Mouse (Mus musculus) midbrain, embryonic 16.5 days (tissue): Measurements from ENCODE around the gene 2310034G01Rik. TPM values are rescaled to one million over a fixed set of nuclear protein-coding genes. Genes with fewer than 3 reads are reported as not detected.
A peak's percentile ranks its signal among the peaks of the same experiment; 100 is the strongest.

ENCODE experiments used
- ATAC-seq: fragments of 200-750 bp; cut with Nextera tagmentation; 2 replicates; pipeline ENCODE4 v1.8.0; 2017; ENCODE audit warnings: moderate TSS enrichment
- H3K27ac ChIP-seq: fragments of 300-500 bp; sonication (generic); 2 replicates; pipeline ENCODE4 v1.5.1; 2014; ENCODE audit warnings: mild to moderate bottlenecking, low read length, mixed read lengths
- H3K27me3 ChIP-seq: fragments of 300-500 bp; sonication (generic); 2 replicates; pipeline ENCODE4 v1.6.1; 2014; ENCODE audit warnings: low read depth, low read length, mixed read lengths; ENCODE audit not compliant: control insufficient read depth, insufficient read depth
- H3K36me3 ChIP-seq: fragments of 300-500 bp; sonication (generic); 2 replicates; pipeline ENCODE4 v1.6.1; 2014; ENCODE audit warnings: mild to moderate bottlenecking, low read length, moderate library complexity, mixed read lengths; ENCODE audit not compliant: control insufficient read depth, insufficient read depth
- H3K4me1 ChIP-seq: fragments of 300-500 bp; sonication (generic); 2 replicates; pipeline ENCODE4 v1.6.1; 2014; ENCODE audit warnings: mild to moderate bottlenecking, low read length, mixed read lengths; ENCODE audit not compliant: control insufficient read depth, insufficient read depth
- H3K4me2 ChIP-seq: fragments of 300-500 bp; sonication (generic); 2 replicates; pipeline ENCODE4 v1.6.1; 2014; ENCODE audit warnings: mild to moderate bottlenecking, low read length, mixed read lengths
- H3K4me3 ChIP-seq: fragments of 300-500 bp; sonication (generic); 2 replicates; pipeline ENCODE4 v1.5.1; 2014; ENCODE audit warnings: low read depth, mild to moderate bottlenecking, low read length, moderate library complexity, mixed read lengths
- H3K9ac ChIP-seq: fragments of 300-500 bp; sonication (generic); 2 replicates; pipeline ENCODE4 v1.6.1; 2014; ENCODE audit warnings: low read depth, low read length, mixed read lengths
- H3K9me3 ChIP-seq: fragments of 300-500 bp; sonication (generic); replicated peaks from 2 replicates; pipeline ENCODE4 v1.6.1; 2014; ENCODE audit warnings: mild to moderate bottlenecking, low read length, mixed read lengths; ENCODE audit not compliant: control insufficient read depth, poor library complexity, severe bottlenecking
- WGBS: fragments of 180-500 bp; shearing (Covaris S2); extraction: QIAGEN DNeasy Blood & Tissue Kit; methylation state at CpG from one replicate; pipeline ENCODE4 v1.1.7; 2014; 5-methylcytosine and 5-hydroxymethylcytosine counted together
- polyA plus RNA-seq: library from polyadenylated mRNA; unstranded; fragments of >200 nt; fragmentation: Nextera tagmentation; extraction: Ambion mirVana; gene quantifications from 2 replicates; pipeline ENCODE4 v1.2.1, GENCODE M21; 2015

2310034G01Rik gene
- polyA plus RNA-seq, 1 experiment from 2014 or later: 1.4 TPM

DNA sequence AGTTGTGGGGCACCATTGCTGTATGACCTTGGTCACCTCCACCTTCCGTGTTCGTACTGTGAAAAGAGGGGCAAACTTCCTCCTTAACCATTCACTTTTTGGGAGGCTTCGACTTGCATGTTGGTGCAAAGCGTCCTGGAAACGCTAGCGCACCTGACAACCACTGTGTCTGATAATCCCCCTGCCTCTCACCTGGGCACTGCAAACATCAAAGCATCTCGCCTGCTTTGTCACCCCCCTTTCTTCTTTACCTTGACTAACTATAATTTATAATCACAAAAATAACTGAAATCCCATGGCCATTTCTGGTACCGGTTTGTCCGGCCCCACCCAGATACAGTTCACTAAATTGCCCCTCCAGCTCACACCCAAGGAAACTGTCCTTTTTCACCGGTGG, 44.6 kb upstream of the 2310034G01Rik start:
- H3K9me3 ChIP-seq: no peaks in the 10 kb centered on the region
- no peaks in the 10 kb centered on the region for H3K27me3 ChIP-seq
- no peaks in the 10 kb centered on the region for H3K36me3 ChIP-seq
- H3K27ac ChIP-seq: peak overlapping the region; percentile 92
- 0 out of 2 replicates have a peak, but pooled peaks have one; percentile 0 for ATAC-seq
- H3K9ac ChIP-seq: peak overlapping the region; percentile 64
- H3K4me2 ChIP-seq: peak overlapping the region; percentile 87
- WGBS: 6% methylated on average over 10 of the region's 10 CpGs
- H3K4me1 ChIP-seq: peaks cover 43% of the 10 kb centered on the region
- peak overlapping the region; percentile 87 for H3K4me3 ChIP-seq

DNA sequence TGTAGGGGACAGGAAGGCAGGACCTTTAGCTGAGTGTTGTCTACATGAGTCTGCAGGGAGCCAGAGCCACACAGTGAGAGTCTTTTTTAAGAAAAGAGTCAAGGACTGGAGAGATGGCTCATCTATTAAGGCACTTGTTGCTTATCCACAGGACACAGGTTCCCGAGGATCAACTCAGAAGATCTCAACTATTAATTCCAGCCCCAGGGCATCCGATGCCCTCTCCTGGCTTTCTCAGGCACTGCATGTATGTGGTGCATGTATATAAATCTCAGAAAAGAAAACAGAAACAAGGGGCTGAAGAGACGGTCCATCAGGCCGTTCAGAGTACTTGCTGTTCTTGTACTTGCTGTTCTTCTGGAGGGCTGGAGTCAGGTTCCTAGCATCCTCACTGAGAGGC, 41.9 kb upstream of the 2310034G01Rik start:
- WGBS: 40% methylated on average over 4 of the region's 4 CpGs
- H3K9me3 ChIP-seq: no peaks in the 10 kb centered on the region
- H3K27me3 ChIP-seq: no peaks in the 10 kb centered on the region
- no peak overlapping the region for H3K9ac ChIP-seq
- H3K4me2 ChIP-seq: no peak overlapping the region
- H3K4me3 ChIP-seq: no peak overlapping the region
- H3K27ac ChIP-seq: no peak overlapping the region
- ATAC-seq: no peak
- peaks cover 20% of the 10 kb centered on the region for H3K4me1 ChIP-seq
- peaks cover 6% of the 10 kb centered on the region; the same call in 1 of the 2 replicates for H3K36me3 ChIP-seq

GRCm38 (mm10) chr19:46389872-46390271, 39.8 kb upstream of the 2310034G01Rik start:
- Histone ChIP-seq H3K4me1 (peaks cover 15% of the 10 kb centered on the region), H3K4me3 (no peak overlapping the region), H3K36me3 (peaks cover 11% of the 10 kb centered on the region), H3K9ac (no peak overlapping the region), H3K4me2 (no peak overlapping the region), H3K27ac (no peak overlapping the region), H3K9me3 (no peaks in the 10 kb centered on the region), H3K27me3 (no peaks in the 10 kb centered on the region)
- ATAC-seq: no peak
- WGBS: 87% methylated on average over 5 of the region's 5 CpGs

- peaks cover 72% of the 10 kb centered on the region for H3K36me3 ChIP-seq
- no peak for ATAC-seq
- H3K9me3 ChIP-seq: no peaks in the 10 kb centered on the region
- H3K27ac ChIP-seq: no peak overlapping the region
- 93% methylated on average over 9 of the region's 9 CpGs for WGBS
- H3K27me3 ChIP-seq: no peaks in the 10 kb centered on the region
- no peaks in the 10 kb centered on the region for H3K4me1 ChIP-seq
- no peak overlapping the region for H3K4me3 ChIP-seq
- no peak overlapping the region for H3K4me2 ChIP-seq
- H3K9ac ChIP-seq: no peak overlapping the region
These were observed 32.2 kb upstream of the 2310034G01Rik start for GRCm38 (mm10) chr19:46382275-46382674.

DNA sequence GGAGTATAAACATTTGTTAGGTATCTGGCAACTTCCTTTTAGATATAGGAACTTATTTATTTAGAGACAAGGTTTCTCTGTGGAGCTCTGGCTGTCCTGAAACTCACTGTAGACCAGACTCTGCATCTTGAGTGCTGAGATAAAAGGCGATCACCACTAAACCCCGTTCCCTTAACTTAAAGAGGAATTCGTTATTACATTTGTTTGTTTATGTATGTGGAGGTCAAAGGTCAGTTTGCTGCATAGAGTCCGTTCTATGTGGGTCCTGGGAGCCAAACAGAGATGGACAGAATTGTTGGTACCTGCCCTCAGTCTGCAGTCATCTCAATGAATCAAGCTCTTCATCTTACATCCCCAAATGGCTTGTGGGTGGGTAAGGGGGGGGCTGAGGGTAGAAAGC, 25.8 kb upstream of the 2310034G01Rik start:
- Histone ChIP-seq H3K9ac (no peak overlapping the region), H3K27me3 (no peaks in the 10 kb centered on the region), H3K9me3 (no peaks in the 10 kb centered on the region), H3K4me3 (no peak overlapping the region), H3K27ac (no peak overlapping the region), H3K4me1 (no peaks in the 10 kb centered on the region), H3K36me3 (peaks cover 40% of the 10 kb centered on the region), H3K4me2 (no peak overlapping the region)
- WGBS: 63% methylated on average over 4 of the region's 4 CpGs
- no peak for ATAC-seq

GRCm38 (mm10) chr19:46375489-46375888, 25.4 kb upstream of the 2310034G01Rik start:
- H3K36me3 ChIP-seq: peaks cover 36% of the 10 kb centered on the region
- no peak; the same call in 1 of the 2 replicates for ATAC-seq
- WGBS: 50% methylated on average over 5 of the region's 5 CpGs
- no peaks in the 10 kb centered on the region for H3K9me3 ChIP-seq
- no peaks in the 10 kb centered on the region for H3K4me1 ChIP-seq
- no peak overlapping the region; the same call in 1 of the 2 replicates for H3K27ac ChIP-seq
- H3K4me3 ChIP-seq: no peak overlapping the region
- no peak overlapping the region for H3K4me2 ChIP-seq
- H3K9ac ChIP-seq: no peak overlapping the region
- H3K27me3 ChIP-seq: no peaks in the 10 kb centered on the region

DNA sequence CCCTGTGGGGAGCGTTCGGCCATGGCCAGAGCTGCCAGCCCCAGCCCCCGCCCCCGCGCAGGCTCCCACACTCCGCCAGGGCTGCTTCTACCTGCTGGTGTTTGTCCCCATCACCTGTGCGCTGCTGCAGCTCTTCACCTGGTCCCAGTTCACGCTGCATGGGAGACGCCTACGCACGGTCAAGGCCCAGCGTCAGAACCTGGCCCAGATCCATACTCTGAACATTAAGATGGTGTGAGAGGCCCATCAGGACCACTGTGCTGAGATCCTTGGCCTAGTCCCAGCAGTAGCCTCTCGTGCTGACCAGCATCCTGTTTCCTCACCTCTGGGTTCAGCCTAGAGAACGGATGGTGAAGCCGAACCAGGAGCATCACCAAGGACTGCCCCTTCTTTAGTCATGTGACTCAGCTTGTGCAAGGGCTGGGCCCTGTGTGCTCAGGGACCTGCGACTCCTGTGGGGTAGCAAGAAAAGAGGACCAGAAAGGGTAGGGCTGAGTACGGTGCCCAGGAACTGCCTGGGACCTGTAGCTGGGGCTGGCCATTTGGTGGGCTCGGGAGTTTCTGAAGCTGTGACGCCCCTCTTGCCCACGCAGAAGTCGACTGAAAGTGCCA, 24.5 kb upstream of the 2310034G01Rik start:
- no peaks in the 10 kb centered on the region for H3K9me3 ChIP-seq
- ATAC-seq: 0 out of 2 replicates have a peak, but pooled peaks have one; percentile 32
- 46% methylated on average over 21 of the region's 21 CpGs for WGBS
- peak overlapping the region; percentile 56; the same call in 1 of the 2 replicates for H3K27ac ChIP-seq
- no peak overlapping the region for H3K9ac ChIP-seq
- no peak overlapping the region for H3K4me2 ChIP-seq
- H3K36me3 ChIP-seq: peaks cover 27% of the 10 kb centered on the region
- H3K27me3 ChIP-seq: no peaks in the 10 kb centered on the region
- H3K4me1 ChIP-seq: no peaks in the 10 kb centered on the region
- H3K4me3 ChIP-seq: no peak overlapping the region

- 23% methylated on average over 4 of the region's 4 CpGs for WGBS
- Histone ChIP-seq H3K9me3 (no peaks in the 10 kb centered on the region), H3K36me3 (no peaks in the 10 kb centered on the region), H3K27me3 (no peaks in the 10 kb centered on the region), H3K4me2 (no peak overlapping the region), H3K9ac (no peak overlapping the region), H3K27ac (no peak overlapping the region), H3K4me1 (no peaks in the 10 kb centered on the region), H3K4me3 (no peak overlapping the region)
- no peak for ATAC-seq
These were observed 19.1 kb upstream of the 2310034G01Rik start for GRCm38 (mm10) chr19:46369204-46369603.

DNA sequence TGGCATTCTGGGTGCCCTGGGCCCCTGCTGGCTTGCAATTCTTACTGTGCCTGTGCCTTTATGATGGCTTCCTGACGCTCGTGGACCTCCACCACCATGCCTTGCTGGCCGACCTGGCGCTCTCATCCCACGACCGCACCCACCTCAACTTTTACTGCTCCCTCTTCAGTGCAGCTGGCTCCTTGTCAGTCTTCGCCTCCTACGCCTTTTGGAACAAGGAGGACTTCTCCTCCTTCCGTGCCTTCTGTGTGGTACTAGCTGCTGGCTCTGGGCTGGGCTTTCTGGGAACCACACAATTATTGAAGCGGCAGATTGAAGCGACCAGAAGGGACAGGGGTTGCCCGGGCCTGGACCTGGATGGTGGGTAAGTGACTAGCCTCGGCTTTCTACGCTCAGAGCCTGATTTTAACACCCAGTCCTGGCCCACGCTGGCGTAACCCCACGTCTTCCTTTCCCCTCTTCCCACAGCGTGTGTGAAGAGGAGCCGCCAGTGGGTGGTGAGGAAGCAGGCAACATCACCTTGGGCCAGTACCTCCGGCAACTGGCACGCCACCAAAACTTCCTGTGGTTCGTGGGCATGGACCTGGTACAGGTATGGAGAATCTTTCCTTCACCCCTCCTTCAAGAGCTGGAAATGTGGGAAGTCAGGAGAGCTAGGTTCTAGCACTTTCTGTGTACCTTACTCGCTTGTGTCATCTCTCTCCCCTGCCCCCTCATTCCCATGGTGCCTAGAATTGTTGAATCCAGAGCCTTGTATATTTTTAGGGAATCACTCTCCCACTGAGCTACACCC, 17.9 kb upstream of the 2310034G01Rik start:
- H3K4me3 ChIP-seq: no peak overlapping the region
- H3K4me1 ChIP-seq: no peaks in the 10 kb centered on the region
- no peaks in the 10 kb centered on the region for H3K36me3 ChIP-seq
- H3K27ac ChIP-seq: no peak overlapping the region
- H3K9ac ChIP-seq: no peak overlapping the region
- no peak overlapping the region for H3K4me2 ChIP-seq
- ATAC-seq: no peak
- no peaks in the 10 kb centered on the region for H3K9me3 ChIP-seq
- no peaks in the 10 kb centered on the region for H3K27me3 ChIP-seq
- WGBS: 88% methylated on average over 23 of the region's 23 CpGs
